Mouse (Mus musculus): ENCODE measurements at regions not wholly inside any gene's neighbourhood (a gene's known extent, or its start where the extent isn't known, plus 50 kb on each side); places are given as distances from the start of the nearest gene placed in this dataset.

GRCm38 (mm10) chr13:19883896-19884658, 60.0 kb upstream of the Gpr141 start:
- no peak for DNase-seq

GRCm38 (mm10) chr13:19882889-19883288, 58.8 kb upstream of the Gpr141 start:
- no peak for DNase-seq

GRCm38 (mm10) chr13:19881772-19882171, 57.7 kb upstream of the Gpr141 start:
- DNase-seq, result no peak

GRCm38 (mm10) chr13:19874621-19875249, 50.7 kb upstream of the Gpr141 start:
- no peak for DNase-seq

Data from thymus, postnatal 25 days (tissue).